Mouse (Mus musculus) CH12F3 (cell line): ENCODE results near the gene Ipmk.
"Not testable (repeated sequence)": the region's sequence is repeated elsewhere in the genome, so short reads cannot be mapped to it uniquely, and the experiment has no call there.

ENCODE experiments used
- in situ Hi-C: fragments of 300-500 bp; cut with MboI; formaldehyde crosslinking; loops from 2 replicates; pipeline ENCODE4 v1.14.3; 2020; ENCODE audit warnings: low sequenced_read_pairs

The Ipmk gene

DNA sequence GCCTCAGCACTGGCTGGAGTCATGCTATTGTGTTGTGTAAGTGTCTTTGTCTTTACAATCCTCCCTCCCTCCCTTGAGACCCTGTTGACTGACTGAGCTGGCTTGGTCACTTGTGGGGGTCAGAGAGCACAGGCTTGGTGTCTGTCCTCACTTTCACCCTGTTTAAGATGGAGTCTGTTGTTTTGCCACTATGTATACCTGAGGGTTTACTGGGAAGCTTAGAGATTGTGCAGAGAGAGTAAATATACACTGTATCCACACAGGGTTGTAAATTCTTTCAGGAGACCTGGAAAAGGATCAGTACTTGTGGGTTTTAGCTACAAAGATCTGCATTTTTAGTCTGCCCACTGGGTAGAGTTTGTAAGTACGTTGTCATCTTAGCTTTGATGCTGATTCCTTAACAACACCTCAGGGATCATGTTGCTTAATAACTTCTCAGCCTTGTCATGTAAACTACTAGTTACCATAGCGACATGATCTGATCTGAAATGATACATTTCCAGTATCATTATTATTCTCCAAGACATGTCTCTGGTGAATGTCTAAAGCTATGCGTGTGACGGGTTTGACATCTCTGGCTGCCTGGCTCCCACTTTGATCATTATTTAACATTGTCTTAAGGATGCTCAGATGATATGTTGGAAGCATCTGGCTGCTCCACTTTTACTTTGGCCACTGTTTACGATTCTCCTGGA lies 58.1 kb downstream of the Ipmk start:
- in situ Hi-C loops, result loop anchor here (10.0 kb wide), 1 partner anchor 91 kb away; no protein-coding TSS in a partner anchor

DNA sequence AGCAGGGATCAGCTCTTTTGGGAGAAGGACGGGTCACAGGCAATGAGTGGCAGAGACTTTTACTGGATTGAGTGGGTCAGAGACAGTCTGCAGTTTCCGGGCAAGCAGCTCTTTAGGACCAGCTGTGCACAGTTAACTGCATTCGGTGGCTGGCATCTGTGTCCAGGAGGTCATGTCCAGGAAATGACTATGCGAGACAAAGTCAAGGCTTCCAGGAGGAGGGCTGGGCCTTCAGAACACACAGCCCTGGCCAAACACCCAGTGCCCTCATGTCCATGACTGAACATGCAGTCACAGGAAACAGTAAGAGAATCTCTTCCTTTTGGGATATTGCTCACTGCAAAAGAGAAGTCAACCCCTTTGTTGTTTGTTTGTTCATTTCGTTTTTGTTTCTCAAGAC lies 62.4 kb downstream of the Ipmk start:
- in situ Hi-C loops, result loop anchor here (10.0 kb wide), 1 partner anchor 95 kb away; no protein-coding TSS in a partner anchor

DNA sequence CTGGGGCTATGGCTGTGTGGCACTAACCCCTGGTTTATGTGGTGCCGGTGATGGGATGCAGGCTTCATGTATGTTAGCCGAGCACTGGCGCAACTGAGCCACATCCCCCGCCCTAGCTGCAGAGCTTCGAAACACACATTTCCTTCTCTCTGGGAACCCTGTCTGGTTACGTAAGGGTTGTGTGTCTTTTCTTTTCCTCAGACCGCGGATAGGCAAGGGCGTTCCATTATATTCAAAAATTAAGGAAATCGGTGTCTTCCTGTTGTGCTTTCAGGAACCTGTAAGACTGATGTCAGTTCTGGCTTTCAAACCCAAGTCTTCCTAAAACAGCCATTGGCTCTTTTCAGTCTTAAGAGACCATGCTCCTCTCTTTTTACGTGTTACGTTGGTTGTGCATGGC lies 65.8 kb downstream of the Ipmk start:
- in situ Hi-C loops, result no loop called here

DNA sequence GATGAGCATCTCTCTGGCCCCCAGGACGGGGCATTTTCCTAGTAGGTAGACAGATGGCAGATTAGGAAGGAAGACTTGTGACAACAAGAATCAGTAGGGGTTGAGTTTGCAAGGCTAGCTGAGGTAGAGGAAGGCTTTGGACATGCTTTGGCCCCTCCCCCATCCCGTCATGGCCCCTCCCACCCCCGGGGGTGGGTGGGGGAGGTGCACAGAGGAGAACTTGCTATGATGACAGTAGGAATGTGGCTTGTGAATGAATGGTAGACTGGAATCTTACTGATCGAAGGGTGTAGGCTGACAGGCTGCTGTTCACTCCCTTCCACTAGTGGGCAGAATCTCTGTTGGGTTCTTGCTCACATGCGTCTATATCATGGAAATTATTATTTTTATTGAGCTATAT lies 74.0 kb downstream of the Ipmk start:
- in situ Hi-C loops, result no loop called here

DNA sequence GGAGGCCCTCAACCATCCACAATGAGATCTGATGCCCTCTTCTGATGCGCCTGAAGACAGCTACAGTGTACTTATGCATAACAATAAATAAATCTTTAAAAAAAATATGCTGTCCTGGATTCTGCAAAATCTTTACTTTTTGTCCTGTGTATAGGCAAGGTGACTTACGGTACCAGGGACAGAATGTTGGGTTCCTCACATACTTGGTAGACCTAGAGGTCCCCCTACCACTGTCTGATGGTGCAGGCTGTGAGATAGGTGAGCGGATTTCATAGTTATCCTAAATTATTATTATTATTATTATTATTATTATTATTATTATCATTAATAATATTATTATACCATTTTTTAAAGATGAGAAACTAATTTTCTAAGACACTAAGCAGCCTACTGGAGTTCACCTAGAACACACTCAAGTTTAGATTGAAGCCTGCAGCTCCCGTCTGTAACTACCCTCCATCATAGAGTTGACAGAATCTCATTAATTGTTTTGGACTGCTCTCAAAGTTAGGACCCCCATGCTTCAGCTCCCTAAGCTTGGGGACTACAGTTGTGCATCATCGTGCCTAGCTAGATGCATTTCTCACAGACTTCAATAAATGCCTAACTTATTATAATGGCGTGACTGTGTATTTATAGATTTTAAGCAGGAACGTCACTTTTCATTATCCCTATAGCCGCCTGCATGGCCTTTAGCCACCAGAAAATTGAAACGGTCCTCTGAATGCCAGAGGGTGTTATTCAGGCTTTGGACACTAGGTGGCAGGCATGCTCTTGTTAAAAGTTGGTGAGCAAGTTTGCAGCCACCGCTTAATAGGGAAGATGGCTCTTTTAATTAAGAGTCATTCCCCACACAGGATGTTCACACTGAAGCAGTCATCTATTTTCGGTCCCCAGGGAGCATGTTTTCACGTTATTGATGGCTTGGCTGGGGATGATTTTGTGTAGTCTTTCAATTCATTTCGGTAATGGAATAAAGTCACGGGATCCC lies 74.8 kb downstream of the Ipmk start:
- in situ Hi-C loops, result no loop called here

DNA sequence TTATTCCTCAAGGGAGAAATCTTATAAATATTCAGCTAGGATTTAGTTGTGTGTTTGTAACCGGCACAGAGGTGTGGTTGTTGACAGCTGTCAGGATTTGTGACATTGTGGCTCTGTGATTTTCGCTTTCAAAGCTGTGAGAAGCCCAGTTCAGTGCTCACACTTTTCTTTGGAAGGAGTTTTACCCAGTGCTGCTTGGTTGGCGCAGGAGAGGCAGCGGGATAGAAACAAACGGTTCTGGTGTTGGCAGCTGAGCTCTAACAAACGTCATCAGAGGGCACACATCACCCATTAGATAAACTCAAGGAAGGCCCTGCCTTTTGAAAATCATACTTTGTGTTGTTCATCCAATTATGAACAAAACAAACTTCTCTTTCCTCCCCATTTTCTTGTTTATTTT lies 79.2 kb downstream of the Ipmk start:
- in situ Hi-C loops, result no loop called here

DNA sequence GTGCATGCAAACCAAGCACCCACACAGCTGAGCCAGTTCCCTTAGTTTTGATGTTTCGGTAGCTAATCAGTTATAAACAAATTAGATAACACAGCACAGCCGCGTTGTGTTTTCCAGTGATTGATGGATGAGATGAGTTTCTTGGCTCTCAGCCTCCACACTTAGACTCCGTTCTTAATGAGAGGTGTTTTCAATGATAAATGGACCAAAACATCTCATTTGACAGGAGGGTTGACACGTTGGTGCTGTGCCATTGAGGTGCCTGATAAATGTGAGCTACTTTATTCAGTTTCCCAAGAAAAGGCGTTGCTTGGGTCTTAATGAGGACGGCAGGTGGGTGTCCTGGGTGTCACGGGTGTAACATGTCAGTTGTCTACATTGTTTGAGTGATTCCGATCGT lies 79.8 kb downstream of the Ipmk start:
- in situ Hi-C loops, result no loop called here

DNA sequence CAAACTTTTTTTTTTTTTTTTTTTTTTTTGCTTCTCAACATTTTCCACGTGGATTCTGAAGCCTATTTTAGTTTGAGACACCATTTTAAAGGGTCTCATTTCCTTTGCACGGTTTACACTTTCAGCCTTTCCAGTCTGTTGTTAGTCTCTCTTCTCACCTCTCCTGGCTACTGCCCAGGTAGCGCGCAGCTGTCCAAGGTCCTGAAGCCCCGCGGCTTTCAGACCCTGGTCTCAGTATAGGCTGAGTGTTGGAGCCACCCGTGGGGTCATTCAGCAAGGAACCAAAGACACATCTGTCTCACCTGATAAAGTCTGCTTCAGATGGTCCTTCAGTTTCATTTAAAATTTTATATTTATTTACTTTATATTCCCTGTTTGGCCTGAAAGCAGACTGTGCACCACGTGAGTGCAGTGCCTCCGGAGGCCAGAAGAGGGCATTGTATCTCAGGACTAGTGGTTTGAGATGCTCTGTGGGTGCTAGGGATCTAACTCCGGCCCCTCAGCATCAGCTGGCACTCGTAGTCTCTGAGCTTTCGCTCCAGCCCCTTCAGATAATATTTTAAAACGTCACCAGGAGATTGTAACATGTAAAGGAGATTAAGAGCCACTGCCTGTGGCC lies 80.8 kb downstream of the Ipmk start:
- in situ Hi-C loops, result no loop called here

DNA sequence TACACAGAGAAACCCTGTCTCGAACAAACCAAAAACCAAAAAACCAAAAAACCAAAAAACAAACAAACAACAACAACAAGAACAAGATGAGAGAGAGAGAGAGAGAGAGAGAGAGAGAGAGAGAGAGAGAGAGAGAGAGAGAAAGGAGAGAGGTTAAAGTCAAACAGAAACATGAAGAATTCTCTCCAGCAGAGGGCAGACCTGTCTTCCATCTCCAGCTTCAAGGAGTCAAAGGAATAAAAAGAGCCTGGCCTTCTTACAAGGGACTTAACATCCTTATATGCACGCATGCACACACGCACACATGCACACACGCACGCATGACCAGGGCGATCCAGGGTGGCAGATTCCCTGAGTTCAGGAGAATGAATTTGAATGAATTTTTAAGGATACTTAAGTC lies 83.1 kb downstream of the Ipmk start:
- in situ Hi-C loops, result no loop called here

DNA sequence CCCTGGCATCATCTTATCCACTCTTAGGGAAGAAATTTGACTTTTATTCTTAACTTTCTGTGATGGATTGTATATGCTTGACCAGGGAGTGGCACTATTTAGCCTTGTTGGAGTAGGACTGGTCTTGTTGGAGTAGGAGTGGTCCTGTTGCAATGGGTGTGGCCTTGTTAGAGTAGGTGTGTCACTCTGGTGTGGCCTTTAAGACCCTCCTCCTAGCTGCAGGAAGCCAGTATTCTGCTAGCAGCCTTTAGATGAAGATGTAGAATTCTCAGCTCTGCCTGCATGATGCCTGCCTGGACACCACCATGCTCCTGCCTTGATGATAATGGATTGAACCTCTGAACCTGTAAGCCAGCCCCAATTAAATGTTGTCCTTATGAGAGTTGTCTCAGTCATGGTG lies 95.5 kb downstream of the Ipmk start:
- in situ Hi-C loops, result no loop called here

DNA sequence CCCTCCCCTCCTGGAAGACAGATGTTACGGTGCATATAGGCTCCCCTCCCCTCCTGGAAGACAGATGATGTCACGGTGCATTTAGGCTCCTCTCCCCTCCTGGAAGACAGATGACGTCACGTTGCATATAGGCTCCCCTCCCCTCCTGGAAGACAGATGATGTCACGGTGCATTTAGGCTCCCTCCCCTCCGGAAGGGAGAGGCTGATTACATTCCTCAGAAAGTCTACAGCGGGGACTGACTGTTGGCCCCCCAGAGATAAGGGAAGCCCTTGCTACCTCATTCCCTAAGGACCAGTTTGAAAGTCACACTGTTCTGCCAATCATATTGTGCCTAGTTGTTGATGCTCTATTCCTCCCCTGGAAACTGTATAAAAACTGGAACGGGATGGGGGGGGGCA lies 100.1 kb downstream of the Ipmk start:
- in situ Hi-C loops, result no loop called here

DNA sequence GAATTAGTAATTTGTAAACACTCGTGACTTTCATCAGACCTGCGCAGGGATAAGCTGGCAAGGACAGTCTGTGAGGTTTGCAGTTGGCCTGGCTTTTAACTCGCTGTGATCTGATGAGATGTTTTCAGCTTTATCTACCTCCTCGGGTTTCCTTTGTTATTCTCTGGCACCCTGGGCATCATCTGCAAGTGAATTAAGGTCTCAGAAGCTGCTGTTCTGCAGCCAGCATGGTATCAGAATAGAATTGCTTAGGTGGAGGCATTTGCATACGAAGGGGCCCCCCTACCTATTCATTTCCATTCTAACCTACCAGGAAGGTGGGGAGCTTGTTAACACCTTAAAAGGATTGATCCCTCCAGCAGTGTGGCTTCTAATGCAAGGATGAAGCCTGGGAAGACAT lies 100.7 kb downstream of the Ipmk start:
- in situ Hi-C loops, result no loop called here

DNA sequence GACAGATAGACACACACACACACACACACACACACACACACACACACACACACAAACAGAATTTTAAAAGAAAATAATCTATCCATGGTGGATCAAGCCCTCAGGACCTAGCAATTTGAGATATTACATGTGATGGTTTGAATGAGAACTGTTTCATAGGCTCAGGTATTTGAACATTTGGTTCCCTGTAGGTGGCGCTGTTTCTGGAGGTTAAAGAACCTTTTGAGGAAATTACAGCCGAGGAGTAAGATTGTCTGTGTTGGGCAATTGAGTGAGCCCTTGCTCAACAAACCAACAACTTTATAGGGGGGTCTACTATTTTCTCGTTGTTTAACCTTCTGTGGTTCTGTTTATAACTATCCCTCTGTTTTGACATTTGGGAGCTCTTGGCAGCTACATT lies 107.8 kb downstream of the Ipmk start:
- in situ Hi-C loops, result no loop called here

DNA sequence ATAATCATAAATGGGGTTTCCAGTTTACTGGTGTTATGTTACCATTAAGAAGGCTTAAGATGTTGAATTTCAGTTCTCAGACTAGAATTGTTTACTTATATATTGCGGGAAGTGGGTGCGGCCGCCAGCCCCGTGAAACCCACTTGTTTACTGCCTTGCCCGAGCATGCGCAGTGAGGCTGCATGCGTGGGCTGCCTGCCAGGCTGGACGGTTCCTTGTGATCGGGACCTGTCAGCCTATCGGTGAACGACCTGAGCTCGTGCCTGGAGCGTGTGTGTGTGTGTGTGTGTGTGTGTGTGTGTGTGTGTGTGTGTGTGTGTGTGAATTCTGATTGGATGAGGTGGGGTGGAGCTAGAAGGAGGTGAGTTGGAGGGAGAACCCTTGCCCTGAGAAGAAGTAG lies 114.8 kb downstream of the Ipmk start:
- in situ Hi-C loops, result not testable (repeated sequence)

DNA sequence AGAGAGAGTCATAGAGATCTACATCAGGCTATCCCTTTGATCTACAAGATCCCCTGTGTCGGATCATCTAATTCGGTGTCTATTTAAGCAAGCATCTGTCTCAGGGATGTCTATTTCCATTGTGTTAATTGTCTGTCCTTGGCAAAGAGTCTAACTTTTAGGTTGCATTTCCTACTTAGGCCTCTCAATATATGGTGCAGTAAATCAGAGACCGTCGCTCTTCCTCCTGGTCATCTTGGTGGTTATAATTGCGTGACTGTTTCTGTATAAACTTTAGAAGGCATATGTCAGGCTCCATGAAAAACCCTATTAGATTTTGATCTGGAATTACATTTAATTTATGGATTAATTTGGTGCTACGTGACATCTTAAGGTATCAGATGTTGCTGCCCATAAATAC lies 116.9 kb downstream of the Ipmk start:
- in situ Hi-C loops, result no loop called here

DNA sequence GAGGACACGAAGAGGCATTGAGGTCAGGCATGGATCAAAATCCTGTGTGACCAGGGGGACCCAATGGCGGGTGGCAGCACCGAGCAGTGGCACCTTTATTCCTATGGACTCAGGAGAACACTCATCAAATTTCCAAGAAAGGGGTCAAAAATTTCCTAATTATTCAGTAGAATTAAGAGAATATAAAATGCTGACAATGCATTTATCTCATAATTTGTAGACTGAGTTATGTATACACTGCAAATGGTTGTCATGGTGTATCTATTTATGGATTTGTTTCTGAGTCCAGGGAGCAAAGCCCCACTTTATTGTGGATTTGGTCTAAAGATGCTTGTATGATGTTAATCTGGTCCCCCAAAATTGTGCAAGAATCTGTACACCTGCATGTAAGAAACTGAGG lies 120.8 kb downstream of the Ipmk start:
- in situ Hi-C loops, result no loop called here

DNA sequence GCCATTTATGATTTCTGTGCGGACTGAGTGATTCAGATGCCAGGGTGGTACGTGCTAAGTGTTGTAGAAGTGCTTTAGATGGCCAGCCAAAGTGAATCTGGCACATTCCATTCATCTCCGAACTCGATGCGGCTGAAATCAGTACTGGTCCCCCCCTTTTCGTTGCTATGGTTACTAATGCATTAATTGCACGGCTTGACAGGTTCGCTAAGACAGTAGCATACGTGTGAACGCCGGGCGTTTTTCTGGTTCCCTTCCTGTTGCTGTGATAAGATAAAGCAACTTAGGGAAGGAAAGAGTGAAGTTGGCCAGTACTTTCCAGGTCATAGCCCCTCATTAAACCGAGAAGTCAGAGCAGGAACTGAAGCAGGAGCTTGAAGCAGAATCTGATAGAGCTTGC lies 122.2 kb downstream of the Ipmk start:
- in situ Hi-C loops, result no loop called here

DNA sequence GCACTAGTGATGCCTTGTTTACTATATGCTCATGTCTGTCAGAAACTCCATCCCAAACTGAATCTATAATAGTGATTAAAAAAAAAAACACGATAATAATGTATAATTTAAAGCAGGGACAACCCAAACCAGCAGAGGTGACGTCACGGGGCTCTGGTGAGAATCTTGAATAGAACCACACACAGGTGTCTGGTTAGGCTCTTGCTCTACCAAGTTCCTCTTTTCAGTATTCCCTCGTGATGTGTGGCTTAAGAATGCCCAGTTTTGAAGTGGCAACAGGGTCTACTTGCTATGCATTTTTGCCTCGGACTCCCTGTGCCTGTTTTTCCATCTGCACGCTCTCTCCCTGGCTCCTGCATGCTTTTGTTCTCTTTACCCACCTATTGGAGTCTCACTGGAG lies 124.5 kb downstream of the Ipmk start:
- in situ Hi-C loops, result no loop called here

DNA sequence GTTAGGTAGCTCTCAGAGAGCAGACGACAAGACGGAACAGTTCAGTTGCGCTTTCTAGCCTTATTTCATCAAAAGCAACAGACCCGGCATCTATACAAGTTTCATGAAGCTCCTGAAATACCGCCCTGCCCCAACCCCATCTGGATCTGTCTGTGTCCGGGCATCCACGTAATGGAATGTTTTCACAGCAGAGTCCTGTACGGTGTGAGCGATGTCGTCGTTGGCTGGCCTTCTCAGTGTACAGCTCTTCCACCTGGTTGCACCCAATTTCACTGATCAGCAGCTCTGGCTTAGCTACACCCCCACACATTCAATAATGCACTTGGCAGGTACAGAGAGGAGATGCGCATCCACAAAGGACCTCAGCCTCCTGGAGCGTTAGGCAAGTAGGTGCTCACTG lies 126.0 kb downstream of the Ipmk start:
- in situ Hi-C loops, result no loop called here

DNA sequence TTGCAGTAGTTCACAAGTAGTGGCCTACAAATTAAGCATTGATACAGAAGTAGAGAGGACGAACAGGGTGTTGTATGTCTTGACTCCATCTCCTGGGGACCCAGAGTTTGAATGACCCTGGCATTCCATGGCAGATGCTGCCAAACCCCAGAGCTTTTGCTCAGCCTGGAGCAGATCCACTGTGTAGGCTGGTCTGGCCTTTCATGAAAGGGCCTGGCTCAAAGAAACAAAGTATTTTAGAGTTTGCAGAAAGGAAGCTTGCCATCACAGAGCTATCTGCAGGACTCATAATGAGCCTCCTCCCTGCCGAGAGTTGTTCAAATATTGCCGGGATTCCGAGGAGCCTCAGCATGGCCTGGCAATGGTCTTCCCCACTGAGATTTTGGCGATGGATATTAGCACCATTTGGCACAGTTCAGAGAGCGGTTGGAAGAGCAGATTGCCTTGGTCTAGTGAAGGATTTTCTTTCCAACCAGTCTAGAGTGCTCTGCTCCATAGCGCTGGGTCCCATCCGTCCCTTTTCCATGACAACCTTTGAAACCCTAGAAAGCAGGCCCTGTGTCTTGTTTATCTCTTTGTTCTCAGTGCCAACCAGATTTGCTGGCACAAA lies 129.0 kb downstream of the Ipmk start:
- in situ Hi-C loops, result no loop called here

DNA sequence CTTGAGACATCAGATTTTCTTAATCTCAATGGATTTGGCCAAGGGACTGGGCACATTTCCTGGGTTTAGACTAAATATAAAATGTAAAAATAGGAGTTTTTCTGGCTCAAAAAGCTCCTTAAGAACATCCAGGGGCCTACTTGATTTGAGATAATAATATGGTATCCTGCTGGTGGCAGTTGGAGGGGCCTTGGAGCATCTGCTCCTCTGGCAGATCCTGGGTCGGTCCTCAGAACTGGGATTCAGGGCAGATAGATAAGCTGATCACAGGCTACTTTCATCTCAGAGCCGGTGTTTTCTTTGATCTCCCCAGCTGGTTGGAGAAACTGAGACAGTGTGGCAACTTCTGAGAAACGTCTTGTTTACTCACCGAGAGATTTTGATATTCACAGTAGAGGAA lies 129.6 kb downstream of the Ipmk start:
- in situ Hi-C loops, result no loop called here
